Mouse (Mus musculus): ENCODE results near the gene Hs3st1. TPM values are rescaled to one million over a fixed set of nuclear protein-coding genes. Genes with fewer than 3 reads are reported as not detected.

Gene Hs3st1
- polyA plus RNA-seq, 1 experiment from 2014 or later: 9.3 TPM

DNA sequence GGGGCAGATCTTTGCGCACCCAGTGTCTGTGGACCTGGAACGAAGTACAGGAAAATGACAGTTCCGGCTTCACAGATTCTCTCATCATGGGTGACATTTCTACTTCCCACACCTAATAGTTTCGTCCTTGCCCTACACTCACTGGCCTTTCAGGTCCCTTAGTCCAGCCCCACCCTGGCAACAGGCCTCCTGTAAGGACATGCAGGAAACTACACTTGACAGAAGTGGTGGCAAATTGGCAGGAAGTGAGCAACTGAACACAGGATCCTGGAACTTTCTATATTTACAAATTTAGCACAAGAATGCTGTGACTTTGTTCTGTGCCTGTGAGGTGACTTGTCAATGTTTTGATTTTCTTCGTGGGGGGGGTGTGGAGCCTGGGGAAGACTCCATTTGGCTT is 40.1 kb downstream of the Hs3st1 start:
- H3K36me3 ChIP-seq (ENCODE audit: control insufficient read depth, insufficient read depth, low read length): no peaks in the 10 kb centered on the region
- no peak overlapping the region for H3K9ac ChIP-seq (ENCODE audit: low read length)
- 72% methylated on average over 5 of the region's 5 CpGs for WGBS
- H3K4me2 ChIP-seq (ENCODE audit: low read length): no peak overlapping the region
- no peak overlapping the region for H3K4me3 ChIP-seq (ENCODE audit: control insufficient read depth in 1 of 2, insufficient read depth in 1 of 2, low read depth in 1 of 2, low read length in 2 of 2)
- H3K9me3 ChIP-seq (ENCODE audit: control insufficient read depth, low read length): no peaks in the 10 kb centered on the region
- H3K27ac ChIP-seq (replicated peaks in 1 of 2; ENCODE audit: control insufficient read depth in 1 of 2, insufficient read depth in 1 of 2, low read depth in 2 of 2, low read length in 2 of 2): no peak overlapping the region
- no peaks in the 10 kb centered on the region for H3K27me3 ChIP-seq (ENCODE audit: control insufficient read depth, insufficient read depth, low read length)
- ATAC-seq (ENCODE audit: insufficient number of reproducible peaks, insufficient read depth, low FRiP score, low read depth): no peak
- H3K4me1 ChIP-seq (ENCODE audit: control insufficient read depth in 2 of 2, insufficient read depth in 2 of 2, low read length in 2 of 2): peaks cover 2 to 3% of the 10 kb centered on the region in 2 experiments; a peak in 1 of 4 replicates

DNA sequence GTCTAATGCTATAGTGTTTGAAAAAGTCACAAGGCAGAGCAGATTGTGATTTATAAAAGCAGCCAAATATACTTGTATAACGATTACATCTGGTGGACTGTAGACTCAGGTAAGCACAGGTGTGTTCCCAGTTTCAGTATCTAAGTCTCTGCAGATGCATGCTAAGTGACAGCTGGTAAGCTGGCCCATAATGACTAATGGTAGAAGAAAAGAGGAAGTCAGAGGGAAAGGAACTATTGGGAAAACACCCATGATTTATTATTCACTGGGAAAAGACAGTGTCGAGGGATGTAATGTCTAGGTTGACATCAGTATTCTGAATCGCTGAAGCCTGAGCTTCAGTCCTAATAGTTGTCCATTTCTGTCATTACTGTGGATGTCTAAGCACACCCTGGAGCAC is 49.7 kb downstream of the Hs3st1 start:
- no peaks in the 10 kb centered on the region for H3K9me3 ChIP-seq (ENCODE audit: control insufficient read depth, low read length)
- no peak overlapping the region for H3K27ac ChIP-seq (replicated peaks in 1 of 2; ENCODE audit: control insufficient read depth in 1 of 2, insufficient read depth in 1 of 2, low read depth in 2 of 2, low read length in 2 of 2)
- no peak overlapping the region for H3K4me3 ChIP-seq (ENCODE audit: control insufficient read depth in 1 of 2, insufficient read depth in 1 of 2, low read depth in 1 of 2, low read length in 2 of 2)
- H3K4me2 ChIP-seq (ENCODE audit: low read length): no peak overlapping the region
- no peak for ATAC-seq (ENCODE audit: insufficient number of reproducible peaks, insufficient read depth, low FRiP score, low read depth)
- H3K27me3 ChIP-seq (ENCODE audit: control insufficient read depth, insufficient read depth, low read length): no peaks in the 10 kb centered on the region
- 72% methylated on average over 3 of the region's 3 CpGs for WGBS
- no peak overlapping the region for H3K9ac ChIP-seq (ENCODE audit: low read length)
- no peaks in the 10 kb centered on the region for H3K36me3 ChIP-seq (ENCODE audit: control insufficient read depth, insufficient read depth, low read length)
- H3K4me1 ChIP-seq (ENCODE audit: control insufficient read depth in 2 of 2, insufficient read depth in 2 of 2, low read length in 2 of 2): no peaks in the 10 kb centered on the region

DNA sequence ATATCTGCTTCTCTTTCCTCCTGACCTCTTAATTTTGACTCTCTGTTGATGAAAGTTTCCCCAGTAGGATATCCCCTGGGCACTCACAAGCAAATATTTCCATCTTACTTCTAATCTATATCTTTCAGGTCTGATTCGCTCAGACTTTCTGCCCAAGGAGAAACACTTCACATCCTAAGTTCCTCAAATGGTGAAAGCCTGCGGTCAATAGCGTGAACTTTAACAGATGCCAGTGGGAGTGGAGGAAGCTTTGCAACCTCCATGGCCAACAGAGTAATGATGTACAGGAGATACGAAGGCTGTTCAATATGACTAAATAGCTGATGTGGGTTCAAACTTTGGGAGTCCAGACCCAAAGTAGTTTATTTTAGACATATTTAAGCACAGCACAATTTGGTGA is 94.4 kb downstream of the Hs3st1 start:
- ATAC-seq (ENCODE audit: insufficient number of reproducible peaks, insufficient read depth, low FRiP score, low read depth): no peak
- H3K4me3 ChIP-seq (ENCODE audit: control insufficient read depth in 1 of 2, insufficient read depth in 1 of 2, low read depth in 1 of 2, low read length in 2 of 2): no peak overlapping the region
- no peaks in the 10 kb centered on the region for H3K9me3 ChIP-seq (ENCODE audit: control insufficient read depth, low read length)
- no peaks in the 10 kb centered on the region for H3K4me1 ChIP-seq (ENCODE audit: control insufficient read depth in 2 of 2, insufficient read depth in 2 of 2, low read length in 2 of 2)
- H3K27me3 ChIP-seq (ENCODE audit: control insufficient read depth, insufficient read depth, low read length): no peaks in the 10 kb centered on the region
- H3K27ac ChIP-seq (replicated peaks in 1 of 2; ENCODE audit: control insufficient read depth in 1 of 2, insufficient read depth in 1 of 2, low read depth in 2 of 2, low read length in 2 of 2): no peak overlapping the region
- no peaks in the 10 kb centered on the region for H3K36me3 ChIP-seq (ENCODE audit: control insufficient read depth, insufficient read depth, low read length)
- WGBS: 90% methylated on average over 4 of the region's 4 CpGs
- no peak overlapping the region for H3K9ac ChIP-seq (ENCODE audit: low read length)
- no peak overlapping the region for H3K4me2 ChIP-seq (ENCODE audit: low read length)

DNA sequence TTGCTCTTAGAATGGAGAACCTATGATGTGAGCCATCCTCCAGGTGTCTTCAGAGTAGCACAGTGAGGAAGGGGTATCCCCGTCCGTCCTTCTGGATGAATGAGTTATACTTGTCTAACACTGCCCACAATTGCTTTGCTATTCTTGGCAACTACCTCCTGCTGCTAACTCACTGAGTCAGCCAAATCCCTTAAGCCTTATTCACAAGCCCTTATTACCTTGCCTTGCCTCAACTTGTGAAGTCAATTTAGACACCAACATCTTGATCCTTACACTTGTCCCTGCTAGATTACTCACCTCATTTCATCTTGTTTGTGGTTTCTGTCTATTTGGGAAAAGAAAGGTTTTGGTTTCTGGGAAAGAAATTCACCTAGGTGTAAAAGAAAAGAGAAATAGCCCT is 95.9 kb downstream of the Hs3st1 start:
- 36% methylated on average over 2 of the region's 2 CpGs for WGBS
- Histone ChIP-seq H3K9me3 (ENCODE audit: control insufficient read depth, low read length) (no peaks in the 10 kb centered on the region), H3K36me3 (ENCODE audit: control insufficient read depth, insufficient read depth, low read length) (no peaks in the 10 kb centered on the region), H3K4me3 (ENCODE audit: control insufficient read depth in 1 of 2, insufficient read depth in 1 of 2, low read depth in 1 of 2, low read length in 2 of 2) (no peak overlapping the region), H3K9ac (ENCODE audit: low read length) (no peak overlapping the region), H3K4me2 (ENCODE audit: low read length) (no peak overlapping the region), H3K27ac (replicated peaks in 1 of 2; ENCODE audit: control insufficient read depth in 1 of 2, insufficient read depth in 1 of 2, low read depth in 2 of 2, low read length in 2 of 2) (no peak overlapping the region), H3K27me3 (ENCODE audit: control insufficient read depth, insufficient read depth, low read length) (no peaks in the 10 kb centered on the region), H3K4me1 (ENCODE audit: control insufficient read depth in 2 of 2, insufficient read depth in 2 of 2, low read length in 2 of 2) (no peaks in the 10 kb centered on the region)
- no peak for ATAC-seq (ENCODE audit: insufficient number of reproducible peaks, insufficient read depth, low FRiP score, low read depth)

DNA sequence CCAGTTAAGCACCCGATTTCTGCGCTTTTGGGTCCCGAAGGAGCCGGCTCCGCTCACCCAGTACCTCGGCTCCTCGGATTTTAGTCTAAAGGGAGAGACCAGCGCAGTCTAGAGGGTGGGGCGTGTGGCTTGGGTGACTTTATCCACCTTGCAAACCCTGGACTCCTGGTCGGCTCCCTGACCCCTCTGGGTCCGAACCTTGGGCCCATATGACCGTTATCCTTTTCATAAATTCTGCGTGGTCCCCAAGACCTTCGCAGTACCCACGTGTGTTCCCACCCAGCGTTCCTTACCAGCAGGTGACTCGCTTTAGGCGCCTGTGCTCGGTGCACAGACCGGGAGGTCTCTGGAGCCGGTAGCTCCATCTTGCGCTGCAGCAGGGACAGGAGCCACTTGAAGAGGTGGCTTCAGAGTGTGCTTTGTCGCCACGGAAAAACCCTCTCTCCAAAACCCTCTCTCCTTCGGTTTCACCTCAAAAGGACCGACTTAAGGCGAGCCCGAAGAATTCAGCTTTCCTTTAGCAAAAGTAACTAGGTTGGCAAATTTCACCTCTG is 110.4 kb downstream of the Hs3st1 start:
- WGBS: under 1% methylated on average over 28 of the region's 28 CpGs
- Histone ChIP-seq H3K9me3 (ENCODE audit: control insufficient read depth, low read length) (no peaks in the 10 kb centered on the region), H3K9ac (ENCODE audit: low read length) (peak overlapping the region; percentile 74), H3K27ac (replicated peaks in 1 of 2; ENCODE audit: control insufficient read depth in 1 of 2, insufficient read depth in 1 of 2, low read depth in 2 of 2, low read length in 2 of 2) (no peak overlapping the region), H3K4me3 (ENCODE audit: control insufficient read depth in 1 of 2, insufficient read depth in 1 of 2, low read depth in 1 of 2, low read length in 2 of 2) (peak overlapping the region; percentile 65 to 78), H3K4me1 (ENCODE audit: control insufficient read depth in 2 of 2, insufficient read depth in 2 of 2, low read length in 2 of 2) (peaks cover 3 to 7% of the 10 kb centered on the region in 2 experiments; a peak in 2 of 4 replicates), H3K4me2 (ENCODE audit: low read length) (peak overlapping the region; percentile 99), H3K27me3 (ENCODE audit: control insufficient read depth, insufficient read depth, low read length) (peaks cover 9% of the 10 kb centered on the region; the same call in 1 of the 2 replicates), H3K36me3 (ENCODE audit: control insufficient read depth, insufficient read depth, low read length) (no peaks in the 10 kb centered on the region)
- peak; percentile 62 for ATAC-seq (ENCODE audit: insufficient number of reproducible peaks, insufficient read depth, low FRiP score, low read depth)

DNA sequence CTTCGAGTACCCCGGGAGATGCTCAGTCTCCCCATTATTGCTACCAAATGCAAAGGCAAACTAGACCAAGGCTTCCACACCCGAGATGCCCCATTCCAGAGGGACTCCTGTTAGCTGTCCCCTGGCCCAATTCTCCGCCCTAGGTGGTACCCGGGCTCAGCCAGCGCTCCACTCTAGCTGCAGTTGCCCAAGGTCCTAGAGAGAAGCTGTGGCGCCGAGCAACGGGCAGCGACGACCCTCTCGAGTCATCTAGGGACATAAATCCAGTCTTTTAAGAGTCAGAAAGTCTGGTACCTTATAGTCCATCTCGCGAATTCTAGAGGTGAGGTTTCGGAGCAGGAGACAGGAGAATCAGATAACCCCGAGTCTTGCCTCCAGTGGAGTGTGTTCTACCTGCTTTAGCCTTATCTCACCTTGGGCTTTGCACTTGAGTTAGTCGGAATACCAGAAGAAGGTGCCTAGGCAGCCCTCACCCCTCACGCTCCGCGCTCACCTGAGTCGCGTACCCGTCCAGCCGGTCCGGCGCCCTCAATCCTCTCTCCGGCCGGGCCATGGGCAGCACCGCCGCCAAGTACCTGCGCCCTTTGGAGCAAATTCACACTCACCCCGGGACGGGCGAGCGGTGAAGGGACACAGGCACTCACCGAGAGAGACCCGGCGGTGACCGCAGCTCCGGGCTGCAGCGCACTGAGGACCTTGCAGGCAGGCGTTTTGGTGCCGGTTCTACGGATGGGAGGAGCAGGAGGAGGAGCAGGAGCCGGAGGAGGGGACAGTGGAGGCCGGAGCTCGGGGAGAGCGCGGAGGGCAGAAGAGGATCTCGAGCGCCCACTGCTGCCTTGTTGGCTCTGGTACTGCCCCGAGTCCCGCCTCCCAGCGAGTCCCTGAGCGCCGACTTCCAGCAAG is 111.1 kb downstream of the Hs3st1 start:
- peak overlapping the region; percentile 65 to 78 for H3K4me3 ChIP-seq (ENCODE audit: control insufficient read depth in 1 of 2, insufficient read depth in 1 of 2, low read depth in 1 of 2, low read length in 2 of 2)
- H3K27me3 ChIP-seq (ENCODE audit: control insufficient read depth, insufficient read depth, low read length): peaks cover 9% of the 10 kb centered on the region; the same call in 1 of the 2 replicates
- H3K4me1 ChIP-seq (ENCODE audit: control insufficient read depth in 2 of 2, insufficient read depth in 2 of 2, low read length in 2 of 2): peaks cover 3 to 7% of the 10 kb centered on the region in 2 experiments; a peak in 2 of 4 replicates
- WGBS: 1% methylated on average over 55 of the region's 56 CpGs
- H3K4me2 ChIP-seq (ENCODE audit: low read length): peak overlapping the region; percentile 99
- H3K27ac ChIP-seq (replicated peaks in 1 of 2; ENCODE audit: control insufficient read depth in 1 of 2, insufficient read depth in 1 of 2, low read depth in 2 of 2, low read length in 2 of 2): no peak overlapping the region
- peak; percentile 94 for ATAC-seq (ENCODE audit: insufficient number of reproducible peaks, insufficient read depth, low FRiP score, low read depth)
- peak overlapping the region; percentile 74 for H3K9ac ChIP-seq (ENCODE audit: low read length)
- H3K9me3 ChIP-seq (ENCODE audit: control insufficient read depth, low read length): no peaks in the 10 kb centered on the region
- no peaks in the 10 kb centered on the region for H3K36me3 ChIP-seq (ENCODE audit: control insufficient read depth, insufficient read depth, low read length)

DNA sequence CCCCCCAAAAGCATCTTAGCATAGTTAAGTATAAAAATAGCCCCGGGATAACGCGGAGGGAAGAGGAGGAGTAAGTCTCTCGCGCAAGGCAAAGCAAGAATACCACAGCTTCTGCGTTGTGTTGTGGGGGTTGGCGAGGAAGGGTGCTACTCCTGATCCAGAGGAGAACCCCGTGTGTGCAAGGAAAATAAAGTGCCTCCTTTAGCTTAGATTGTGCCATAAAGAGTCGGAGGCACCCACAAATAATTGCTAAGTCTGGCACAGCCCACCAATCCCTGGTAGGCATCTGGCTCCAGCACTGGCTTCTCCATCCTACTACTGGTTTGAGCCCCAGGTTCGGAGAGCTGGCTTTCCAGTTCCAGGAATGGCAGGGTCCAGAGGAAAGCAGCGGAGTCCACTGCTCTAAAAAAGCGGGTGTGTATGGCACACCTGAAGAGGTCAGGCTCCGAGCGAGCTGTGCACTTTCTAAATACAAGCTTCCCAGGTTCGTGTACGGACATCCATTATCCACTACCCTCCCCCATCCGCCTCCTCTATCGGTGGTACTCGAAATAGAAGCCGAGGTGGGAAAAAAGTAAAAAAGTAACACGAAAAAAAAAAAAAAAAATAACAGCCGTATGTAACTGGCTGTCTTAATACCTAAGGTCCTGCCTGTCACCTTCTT is 111.9 kb downstream of the Hs3st1 start:
- Histone ChIP-seq H3K4me1 (ENCODE audit: control insufficient read depth in 2 of 2, insufficient read depth in 2 of 2, low read length in 2 of 2) (peaks cover 3 to 7% of the 10 kb centered on the region in 2 experiments; a peak in 2 of 4 replicates), H3K4me3 (ENCODE audit: control insufficient read depth in 1 of 2, insufficient read depth in 1 of 2, low read depth in 1 of 2, low read length in 2 of 2) (peak overlapping the region; percentile 65 to 78), H3K27ac (replicated peaks in 1 of 2; ENCODE audit: control insufficient read depth in 1 of 2, insufficient read depth in 1 of 2, low read depth in 2 of 2, low read length in 2 of 2) (no peak overlapping the region), H3K9me3 (ENCODE audit: control insufficient read depth, low read length) (no peaks in the 10 kb centered on the region), H3K4me2 (ENCODE audit: low read length) (peak overlapping the region; percentile 99), H3K36me3 (ENCODE audit: control insufficient read depth, insufficient read depth, low read length) (no peaks in the 10 kb centered on the region), H3K27me3 (ENCODE audit: control insufficient read depth, insufficient read depth, low read length) (peaks cover 9% of the 10 kb centered on the region; the same call in 1 of the 2 replicates), H3K9ac (ENCODE audit: low read length) (peak overlapping the region; percentile 74)
- WGBS: 4% methylated on average over 22 of the region's 22 CpGs
- ATAC-seq (ENCODE audit: insufficient number of reproducible peaks, insufficient read depth, low FRiP score, low read depth): no peak

Data from heart, embryonic 14.5 days (tissue).